Mouse (Mus musculus) lung, adult 2 months (tissue): Measurements from ENCODE around the gene 9430097D07Rik.

ENCODE experiments used
- CTCF ChIP-seq: fragments of 200-500 bp; IDR thresholded peaks from 2 replicates; pipeline ENCODE4 v1.5.1; 2011; ENCODE audit warnings: mild to moderate bottlenecking, low read length, control low read depth; ENCODE audit not compliant: insufficient read depth
- POLR2A ChIP-seq: fragments of 200-500 bp; IDR thresholded peaks from 2 replicates; pipeline ENCODE4 v1.6.1; 2011; ENCODE audit warnings: low read depth, mild to moderate bottlenecking, control low read depth, low read length, borderline replicate concordance; ENCODE audit errors: extremely low read depth

DNA sequence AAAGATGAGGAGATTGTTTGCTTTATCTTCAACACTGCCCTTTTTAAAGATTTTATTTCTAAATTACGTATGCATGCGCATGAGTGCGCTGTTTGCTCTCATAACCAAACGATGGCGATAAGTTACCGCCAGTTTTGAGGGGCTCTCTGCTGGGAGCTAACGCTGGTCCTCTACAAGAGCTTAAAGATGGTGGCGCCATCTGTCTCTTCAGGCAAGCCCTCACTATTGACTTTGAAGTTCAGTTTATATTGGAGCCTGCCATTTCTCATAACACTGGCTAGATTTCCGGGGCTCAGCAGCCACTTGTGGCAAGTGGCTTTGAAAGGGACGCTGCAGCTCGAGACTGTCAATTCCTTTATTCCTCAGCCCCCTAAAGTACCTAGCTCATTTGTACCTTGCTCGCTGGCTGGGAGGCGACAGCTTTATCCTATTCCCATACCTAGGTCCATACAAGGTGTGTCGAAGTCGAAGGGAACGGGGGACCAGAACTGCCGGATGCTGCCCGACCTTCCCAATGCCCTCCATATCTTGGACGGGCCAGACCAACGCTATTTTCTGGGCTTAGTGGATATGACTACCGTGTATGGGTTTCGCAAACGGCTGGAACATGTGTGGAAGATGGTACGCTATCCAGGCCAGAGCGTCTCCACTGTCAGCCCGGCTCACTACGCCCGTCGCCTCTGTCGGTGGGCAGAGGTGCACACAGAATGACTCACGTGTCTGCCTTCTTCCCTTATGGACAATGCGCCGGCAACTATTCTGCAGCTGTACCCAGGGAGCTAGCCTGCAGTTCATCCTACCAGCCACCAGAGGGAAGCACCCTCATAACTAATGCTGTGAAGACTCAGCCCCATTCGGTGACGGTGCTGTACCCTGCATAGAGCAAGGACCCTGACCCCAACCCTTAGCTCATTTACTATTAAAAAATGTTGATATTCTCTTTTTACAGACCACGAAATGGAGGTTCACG lies 7.6 kb upstream of the 9430097D07Rik start:
- peak; percentile 15; the same call in 1 of the 2 replicates for TF ChIP-seq POLR2A
- peak; percentile 99 for TF ChIP-seq CTCF
